Mouse (Mus musculus) olfactory bulb, adult 2 months (tissue): Measurements from ENCODE around the gene Ntf5. TPM values are rescaled to one million over a fixed set of nuclear protein-coding genes. Genes with fewer than 3 reads are reported as not detected.

Experiments
- H3K27ac ChIP-seq: fragments of 200-500 bp; 2 replicates; pipeline ENCODE4 v1.5.1; 2012; ENCODE audit warnings: low read depth, low read length; ENCODE audit not compliant: insufficient read depth
- H3K4me1 ChIP-seq: fragments of 200-500 bp; 2 replicates; pipeline ENCODE4 v1.6.1; 2012; ENCODE audit warnings: low read length; ENCODE audit not compliant: control insufficient read depth, insufficient read depth
- H3K4me3 ChIP-seq: fragments of 200-500 bp; 2 replicates; pipeline ENCODE4 v1.5.1; 2012; ENCODE audit warnings: mild to moderate bottlenecking, low read depth, low read length, moderate library complexity; ENCODE audit not compliant: insufficient read depth
- CTCF ChIP-seq: fragments of 200-500 bp; IDR thresholded peaks from 2 replicates; pipeline ENCODE4 v1.5.1; 2012; ENCODE audit warnings: low read depth, mild to moderate bottlenecking, low read length, moderate library complexity; ENCODE audit not compliant: insufficient read depth
- POLR2A ChIP-seq: fragments of 200-500 bp; IDR thresholded peaks from 2 replicates; pipeline ENCODE4 v1.6.1; 2012; ENCODE audit warnings: mild to moderate bottlenecking, low read depth, low read length, moderate library complexity; ENCODE audit not compliant: insufficient read depth
- WGBS: fragments of 180-500 bp; shearing (Covaris S2); methylation state at CpG from one replicate; pipeline ENCODE4 v1.1.7; 2018; 5-methylcytosine and 5-hydroxymethylcytosine counted together
- polyA plus RNA-seq: library from polyadenylated mRNA; stranded (reverse); fragments of >200 nt; gene quantifications from 2 replicates; pipeline ENCODE4 v1.2.4, GENCODE M21; 2012; ENCODE audit warnings: low replicate concordance; ENCODE audit not compliant: missing spikeins, insufficient read depth, insufficient read length

Ntf5 gene
- polyA plus RNA-seq, 1 experiment: not detected

DNA sequence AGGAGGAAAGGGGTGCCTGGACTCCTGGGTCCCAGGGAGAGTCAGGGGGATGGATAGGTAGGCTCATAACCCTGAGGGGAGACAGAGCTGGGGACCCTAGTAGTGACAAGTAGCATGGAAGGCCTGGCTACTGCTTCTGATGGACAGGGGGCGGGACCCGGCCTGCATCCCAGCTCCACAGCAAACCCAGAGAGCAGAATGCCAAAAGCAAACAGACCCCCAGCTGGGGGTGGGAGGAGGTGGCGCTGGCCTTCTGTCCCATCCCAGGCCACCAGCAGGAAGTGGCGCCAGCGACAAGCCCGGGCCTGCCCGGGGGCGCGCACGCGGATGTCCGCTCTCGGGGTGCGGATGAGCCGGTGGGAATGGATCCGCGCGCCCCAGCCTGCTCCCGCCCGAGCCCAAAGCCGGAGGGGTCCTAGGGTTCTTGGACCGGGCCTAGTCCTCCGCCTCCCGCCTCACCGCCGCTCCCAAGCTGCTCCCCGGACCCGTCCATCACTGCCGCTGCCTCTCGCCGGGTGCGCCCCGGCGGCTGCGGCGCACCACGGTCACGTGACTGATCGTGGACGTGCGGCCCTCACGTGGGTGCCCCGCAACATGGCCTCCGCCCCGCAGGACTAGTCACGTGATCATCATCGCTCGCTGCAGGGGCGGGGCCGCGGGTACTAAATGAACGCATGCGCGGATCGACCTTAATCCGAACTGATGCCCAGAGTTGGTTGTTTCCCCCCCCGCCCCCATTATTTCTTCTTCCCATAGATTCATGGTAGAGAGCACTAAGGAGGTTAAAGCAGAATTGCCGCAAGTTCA is 53.0 kb downstream of the Ntf5 start, which contains the start of gene Bax:
Gene Bax (minus strand): TSS at position 616 of the 807 bp plus-strand sequence.
- TF ChIP-seq POLR2A (peak; percentile 91), CTCF (no peak)
- Histone ChIP-seq H3K4me1 (peaks cover 14% of the 10 kb centered on the region), H3K4me3 (peak within 1 kb of the TSS; percentile 75), H3K27ac (peak within 1 kb of the TSS; percentile 52; the same call in 1 of the 2 replicates)
- under 1% methylated on average over 57 of the region's 58 CpGs for WGBS

Other genes with a start within 250 kb of the Ntf5 start
- not detected in 2 replicates for gene Slc17a7, start 249.7 kb upstream of the Ntf5 start, polyA plus RNA-seq
- gene Gfy, start 234.1 kb upstream of the Ntf5 start, polyA plus RNA-seq: not detected in 2 replicates
- gene Pth2, start 232.7 kb upstream of the Ntf5 start, polyA plus RNA-seq: not detected in 2 replicates
- gene Ccdc155, start 208.8 kb upstream of the Ntf5 start, polyA plus RNA-seq: not detected in 2 replicates
- gene Dkkl1, start 201.5 kb upstream of the Ntf5 start, polyA plus RNA-seq: not detected in 2 replicates
- gene Tead2, start 197.9 kb upstream of the Ntf5 start, polyA plus RNA-seq: not detected in 2 replicates
- not detected in 2 replicates for gene Cd37, start 174.6 kb upstream of the Ntf5 start, polyA plus RNA-seq
- not detected in 2 replicates for gene Slc6a16, start 172.6 kb upstream of the Ntf5 start, polyA plus RNA-seq
- gene Slc6a21, start 136.2 kb upstream of the Ntf5 start, polyA plus RNA-seq: not detected in 2 replicates
- gene Trpm4, start 79.9 kb upstream of the Ntf5 start, polyA plus RNA-seq: not detected in 2 replicates
- not detected in 2 replicates for gene Hrc, start 78.4 kb upstream of the Ntf5 start, polyA plus RNA-seq
- gene Ppfia3, start 46.7 kb upstream of the Ntf5 start, polyA plus RNA-seq: not detected in 2 replicates
- not detected in 2 replicates for gene Lin7b, start 43.1 kb upstream of the Ntf5 start, polyA plus RNA-seq
- gene Snrnp70, start 18.0 kb upstream of the Ntf5 start, polyA plus RNA-seq: 1,039 and 1,720 TPM in 2 replicates
- gene Kcna7, start 8.0 kb upstream of the Ntf5 start, polyA plus RNA-seq: not detected in 2 replicates
- gene Lhb, start 7.1 kb downstream of the Ntf5 start, polyA plus RNA-seq: not detected in 2 replicates
- gene Gys1, start 21.1 kb downstream of the Ntf5 start, polyA plus RNA-seq: not detected in 2 replicates
- gene Ruvbl2, start 24.4 kb downstream of the Ntf5 start, polyA plus RNA-seq: not detected in 2 replicates
- 553 and 835 TPM in 2 replicates for gene Ftl1, start 46.2 kb downstream of the Ntf5 start, polyA plus RNA-seq
- gene Bax, start 53.2 kb downstream of the Ntf5 start, polyA plus RNA-seq: not detected in 2 replicates
- not detected in 2 replicates for gene Tulp2, start 68.2 kb downstream of the Ntf5 start, polyA plus RNA-seq
- gene Gm45808, start 73.1 kb downstream of the Ntf5 start, polyA plus RNA-seq: not detected in 2 replicates
- not detected in 2 replicates for gene Dhdh, start 75.1 kb downstream of the Ntf5 start, polyA plus RNA-seq
- not detected in 2 replicates for gene Nucb1, start 96.7 kb downstream of the Ntf5 start, polyA plus RNA-seq
- not detected in 2 replicates for gene Ppp1r15a, start 112.6 kb downstream of the Ntf5 start, polyA plus RNA-seq
- gene Plekha4, start 112.6 kb downstream of the Ntf5 start, polyA plus RNA-seq: not detected in 2 replicates
- not detected in 2 replicates for gene Hsd17b14, start 141.2 kb downstream of the Ntf5 start, polyA plus RNA-seq
- not detected in 2 replicates for gene Bcat2, start 156.5 kb downstream of the Ntf5 start, polyA plus RNA-seq
- not detected in 2 replicates for gene Fgf21, start 201.8 kb downstream of the Ntf5 start, polyA plus RNA-seq
- not detected in 2 replicates for gene Fut1, start 203.6 kb downstream of the Ntf5 start, polyA plus RNA-seq
- gene Izumo1, start 208.1 kb downstream of the Ntf5 start, polyA plus RNA-seq: not detected in 2 replicates
- not detected in 2 replicates for gene Rasip1, start 213.8 kb downstream of the Ntf5 start, polyA plus RNA-seq
- gene Mamstr, start 226.3 kb downstream of the Ntf5 start, polyA plus RNA-seq: not detected in 2 replicates